In the genomic region with DNA sequence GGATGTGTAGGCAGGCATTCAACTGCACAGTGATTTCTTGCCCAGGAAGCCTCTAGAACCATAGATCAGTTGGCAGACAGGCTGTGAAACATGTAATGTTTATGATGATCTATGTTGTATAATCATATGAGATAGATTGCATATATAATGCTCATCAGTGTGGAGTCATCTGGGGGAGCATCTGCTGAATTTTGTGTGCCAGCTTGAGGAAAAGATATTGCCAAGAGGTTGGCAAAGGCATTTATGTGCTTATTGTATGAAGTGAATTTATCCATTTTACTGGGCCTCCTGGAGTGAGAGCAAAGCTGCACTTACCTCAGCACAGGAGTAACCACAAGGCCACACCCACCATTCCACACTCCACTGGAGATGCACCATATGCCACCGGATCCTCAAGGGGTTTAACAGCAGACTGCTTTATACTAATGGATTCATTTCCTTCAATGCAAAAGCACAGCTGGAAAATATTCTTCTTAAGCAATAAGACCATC, we compare ENCODE assay signal across 12 mouse cellular contexts.
DNase-seq lines count a peak whose midpoint lies in the region; ATAC-seq and TF ChIP-seq lines count a peak whose summit lies in the region.
"Had no signal": no experiment of that assay in that cellular context is flagged by ENCODE, and none has a peak within 500 bp of the region (broad histone marks: within the 10 kb centered on the region; RNA-seq: fewer than 3 reads in every experiment).

No protein-coding gene starts in this region.

- no peaks in the 10 kb centered on the region for H3K36me3 ChIP-seq in lung, embryonic 14.5 days (ENCODE audit: insufficient read depth)
- H3K36me3 ChIP-seq: heart, embryonic 12.5 days; neural tube, embryonic 12.5 days had no signal

- H3K27me3 ChIP-seq in lung, embryonic 14.5 days (ENCODE audit: insufficient read depth, low read length) = no peaks in the 10 kb centered on the region
- H3K27me3 ChIP-seq: heart, embryonic 12.5 days; neural tube, embryonic 12.5 days had no signal

- no peaks in the 10 kb centered on the region for H3K9me3 ChIP-seq in lung, embryonic 14.5 days (ENCODE audit: low read depth, low read length)
- H3K9me3 ChIP-seq: heart, embryonic 12.5 days; neural tube, embryonic 12.5 days had no signal

- peak; percentile 91 for ATAC-seq in frontal cortex, adult (ENCODE audit: low TSS enrichment)
- peak; percentile 95 for ATAC-seq in lung, embryonic 14.5 days (ENCODE audit: insufficient read depth)

- no peak for TF ChIP-seq CTCF in lung, embryonic 14.5 days (IDR thresholded peaks at IDR 0.05; ENCODE audit: low read depth)
- no peak for TF ChIP-seq CTCF in brain, embryonic 14.5 days (IDR thresholded peaks at IDR 0.05; ENCODE audit: borderline replicate concordance, extremely low read depth, insufficient read depth, insufficient read length)

- no peak overlapping the region for H3K4me2 ChIP-seq in lung, embryonic 14.5 days
- H3K4me2 ChIP-seq: heart, embryonic 12.5 days; neural tube, embryonic 12.5 days had no signal

- H3K27ac ChIP-seq in lung, embryonic 14.5 days (ENCODE audit: low read depth) = no peak overlapping the region
- H3K27ac ChIP-seq: liver, embryonic 14.5 days; neural tube, embryonic 12.5 days had no signal

- no peak overlapping the region for H3K9ac ChIP-seq in lung, embryonic 14.5 days
- H3K9ac ChIP-seq: heart, embryonic 12.5 days; liver, embryonic 14.5 days; neural tube, embryonic 12.5 days had no signal

- H3K4me1 ChIP-seq in lung, embryonic 14.5 days (ENCODE audit: insufficient read depth) = no peaks in the 10 kb centered on the region
- H3K4me1 ChIP-seq: heart, embryonic 12.5 days; neural tube, embryonic 12.5 days had no signal

- TF ChIP-seq POLR2A in brain, embryonic 14.5 days (IDR thresholded peaks at IDR 0.05; ENCODE audit: borderline replicate concordance, extremely low read depth, insufficient read depth, insufficient read length, poor library complexity, severe bottlenecking) = no peak

- 26% methylated on average over 1 of the region's 1 CpGs for WGBS in lung, embryonic 14.5 days

- no peak for DNase-seq in frontal cortex, postnatal 14 days (ENCODE audit: low spot score in 2 of 2)
- peak; percentile 68 for DNase-seq in lung, embryonic 14.5 days
- no peak for DNase-seq in lung, postnatal 10 days
- DNase-seq in brain, embryonic 14.5 days (ENCODE audit: low read depth) = peak; percentile 80
- DNase-seq in layer of hippocampus, postnatal 25 days (ENCODE audit: extremely low spot score in 1 of 2, low spot score in 1 of 2) = peak; percentile 19 to 35
- DNase-seq in embryo, embryonic 10.5 days (ENCODE audit: low spot score) = no peak
- no peak for DNase-seq in adrenal gland, adult 2 months
- DNase-seq: cerebellum, adult 11 months had no signal

- H3K4me3 ChIP-seq in lung, embryonic 14.5 days (ENCODE audit: low read depth, low read length) = no peak overlapping the region
- H3K4me3 ChIP-seq: heart, embryonic 12.5 days; neural tube, embryonic 12.5 days had no signal

Comparison
In these comparisons a context has a peak if more than half of its experiments do, and no peak if none do; other contexts are left out.
1. DNase-seq: peak in lung, embryonic 14.5 days (single experiment), brain, embryonic 14.5 days (single experiment) and layer of hippocampus, postnatal 25 days (2 of 2); none in frontal cortex, postnatal 14 days (0 of 2), lung, postnatal 10 days (single experiment), embryo, embryonic 10.5 days (single experiment) and adrenal gland, adult 2 months (single experiment).